Mouse (Mus musculus) CD4-positive, CD25-positive, alpha-beta regulatory T cell (primary cell): ENCODE data around the gene Tmem223. TPM values are rescaled to one million over a fixed set of nuclear protein-coding genes. Genes with fewer than 3 reads are reported as not detected.

Experiments
- polyA plus RNA-seq: library from polyadenylated mRNA; unstranded; fragments of 100-300 nt; shearing (Covaris generic); gene quantifications from one replicate; pipeline ENCODE4 v1.2.1, GENCODE M21; 2017

The Tmem223 gene
- polyA plus RNA-seq, result 104 TPM

DNA sequence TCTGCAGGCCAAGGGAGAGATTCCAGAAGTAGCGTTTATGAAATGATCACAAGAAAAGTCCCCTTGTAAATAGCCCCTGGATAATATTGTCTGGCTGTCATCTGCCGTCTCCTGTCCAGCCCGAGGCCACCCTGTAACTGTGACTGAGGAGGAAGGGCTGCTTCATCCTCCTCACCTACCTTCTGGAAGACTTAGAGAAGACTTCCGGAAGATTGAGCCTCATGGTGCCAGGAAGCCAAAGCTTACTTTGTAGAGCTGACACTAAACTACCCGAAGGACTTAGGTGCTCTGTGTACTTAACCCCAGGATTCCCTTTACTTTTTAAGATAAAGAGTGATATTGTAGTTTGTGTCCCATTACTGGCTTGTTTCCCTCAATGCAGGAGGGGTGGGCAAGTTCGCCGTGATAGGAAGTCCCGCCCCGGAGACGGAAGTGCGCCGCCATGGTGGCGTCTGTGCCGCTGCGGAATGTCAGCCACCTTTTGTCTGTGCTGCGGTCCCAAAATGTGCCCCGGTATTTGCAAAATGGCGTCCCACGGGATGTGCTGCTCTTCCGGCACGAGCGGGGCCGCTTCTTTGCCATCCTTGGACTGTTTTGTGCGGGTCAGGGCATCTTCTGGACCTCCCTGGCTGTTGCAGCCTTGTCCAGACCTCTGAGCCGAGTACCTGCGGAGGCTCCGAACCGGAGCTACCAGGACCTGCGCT lies at the start of gene Tmem223:
Gene Tmem223 (plus strand): TSS at position 430 of the 704 bp plus-strand sequence.

GRCm38 (mm10) chr19:8722907-8723573 lies 47.8 kb upstream of the Tmem223 start, which contains the start of gene Slc3a2:
Gene Slc3a2 (minus strand): TSS chr19:8723369.

DNA sequence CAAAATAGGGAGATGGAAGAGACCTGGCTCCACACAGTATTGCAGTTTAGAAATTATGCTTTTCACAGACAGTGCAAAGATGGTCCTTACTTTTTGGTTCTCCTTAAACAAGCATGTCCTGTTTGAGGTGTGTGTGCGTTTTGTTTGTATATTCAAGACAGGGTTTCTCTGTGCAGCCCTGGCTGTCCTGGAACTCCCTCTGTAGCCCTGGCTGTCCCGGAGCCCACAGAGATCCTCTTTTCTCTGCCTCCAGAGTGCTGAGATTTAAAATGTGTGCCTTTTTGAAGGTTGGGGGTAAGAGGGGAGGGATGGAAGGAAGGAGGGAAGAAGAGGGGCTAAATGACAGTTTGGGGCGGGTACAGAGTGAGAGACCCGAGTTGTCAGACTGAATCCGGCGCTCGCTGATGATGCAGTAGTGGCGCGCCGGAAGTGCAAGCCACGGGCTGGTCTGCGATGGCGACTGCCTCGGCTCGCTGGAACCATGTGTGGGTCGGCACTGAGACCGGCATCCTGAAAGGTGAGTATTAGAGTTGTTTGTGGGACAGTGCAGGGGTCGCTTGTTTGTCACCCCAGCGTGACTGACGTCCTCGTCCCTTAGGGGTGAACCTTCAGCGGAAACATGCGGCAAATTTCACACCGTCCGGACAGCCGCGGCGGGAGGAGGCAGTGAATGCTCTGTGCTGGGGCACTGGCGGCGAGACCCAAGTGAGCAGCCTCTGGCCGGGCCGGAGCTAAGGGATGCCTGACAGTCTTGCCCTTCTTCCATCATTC lies 35.2 kb upstream of the Tmem223 start, which contains the start of gene Wdr74:
Gene Wdr74 (plus strand): TSS at position 439 of the 771 bp plus-strand sequence.

DNA sequence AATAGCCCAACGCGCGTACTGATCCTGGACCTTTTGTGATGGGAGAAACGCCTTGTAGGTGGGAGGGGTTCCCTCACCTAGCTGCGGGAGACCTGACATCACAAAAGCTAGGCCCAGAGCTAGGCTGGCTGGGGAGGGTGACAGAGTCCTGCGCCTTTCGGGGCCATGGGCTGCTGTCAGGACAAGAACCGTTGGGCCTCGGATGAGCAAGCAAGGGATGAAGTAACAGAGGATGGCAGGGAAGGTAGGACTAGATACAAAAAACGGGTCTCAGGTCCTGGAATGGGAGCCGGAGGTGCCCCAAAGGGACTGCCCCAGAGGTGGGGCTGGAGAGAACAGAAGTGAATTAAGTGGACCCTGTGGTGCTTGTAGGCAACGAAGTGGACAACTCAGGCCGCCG lies 30.2 kb upstream of the Tmem223 start, which contains the start of gene 1700092M07Rik:
Gene 1700092M07Rik (plus strand): TSS at position 116 of the 400 bp plus-strand sequence.

GRCm38 (mm10) chr19:8741243-8741869 lies 29.4 kb upstream of the Tmem223 start, which contains the start of gene Stx5a:
Gene Stx5a (plus strand): TSS chr19:8741413.

DNA sequence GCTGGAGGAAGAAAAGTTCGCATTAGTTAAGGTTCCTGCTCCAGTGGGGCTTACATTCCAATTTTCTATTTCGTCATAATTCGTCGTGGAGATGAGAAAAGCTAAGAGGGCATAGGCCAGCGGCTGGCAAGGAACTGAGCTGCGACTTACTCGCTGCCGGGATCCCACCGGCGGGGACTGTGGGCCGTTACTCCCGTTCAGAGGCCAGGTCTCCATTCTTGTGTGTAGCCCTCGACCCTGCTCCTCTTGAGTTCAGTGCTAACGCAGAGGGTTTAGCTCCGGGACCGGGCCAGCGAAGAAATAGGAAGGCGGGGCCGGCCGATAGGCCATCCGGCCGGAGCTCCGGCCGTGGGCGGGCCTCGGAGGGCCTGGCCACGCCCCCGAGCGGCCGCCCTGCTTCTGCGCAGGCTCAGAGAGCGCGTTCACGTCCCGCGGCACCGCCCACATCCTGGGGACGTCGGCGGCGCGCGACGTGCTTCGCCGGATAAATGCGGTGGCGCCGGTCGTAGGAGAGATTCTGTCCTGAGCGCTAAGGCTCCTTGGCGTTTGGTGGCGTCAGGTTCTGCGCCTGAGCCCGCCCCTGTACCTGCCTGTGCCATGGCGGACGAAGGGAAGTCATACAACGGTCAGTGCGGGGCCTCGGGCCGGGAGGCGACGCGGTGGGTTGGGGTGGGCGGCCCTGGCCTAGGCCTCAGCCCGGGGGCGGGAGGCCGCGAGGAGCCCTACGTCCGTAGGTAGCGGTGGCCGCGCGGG lies 14.0 kb upstream of the Tmem223 start, which contains the start of gene Nxf1:
Gene Nxf1 (plus strand): TSS at position 439 of the 753 bp plus-strand sequence.

GRCm38 (mm10) chr19:8774086-8774835 lies 3.5 kb downstream of the Tmem223 start, which contains the start of gene Tmem179b:
Gene Tmem179b (minus strand): TSS chr19:8774467.

GRCm38 (mm10) chr19:8786008-8786781 lies 15.4 kb downstream of the Tmem223 start, which contains the start of gene Taf6l:
Gene Taf6l (minus strand): TSS chr19:8786417.

DNA sequence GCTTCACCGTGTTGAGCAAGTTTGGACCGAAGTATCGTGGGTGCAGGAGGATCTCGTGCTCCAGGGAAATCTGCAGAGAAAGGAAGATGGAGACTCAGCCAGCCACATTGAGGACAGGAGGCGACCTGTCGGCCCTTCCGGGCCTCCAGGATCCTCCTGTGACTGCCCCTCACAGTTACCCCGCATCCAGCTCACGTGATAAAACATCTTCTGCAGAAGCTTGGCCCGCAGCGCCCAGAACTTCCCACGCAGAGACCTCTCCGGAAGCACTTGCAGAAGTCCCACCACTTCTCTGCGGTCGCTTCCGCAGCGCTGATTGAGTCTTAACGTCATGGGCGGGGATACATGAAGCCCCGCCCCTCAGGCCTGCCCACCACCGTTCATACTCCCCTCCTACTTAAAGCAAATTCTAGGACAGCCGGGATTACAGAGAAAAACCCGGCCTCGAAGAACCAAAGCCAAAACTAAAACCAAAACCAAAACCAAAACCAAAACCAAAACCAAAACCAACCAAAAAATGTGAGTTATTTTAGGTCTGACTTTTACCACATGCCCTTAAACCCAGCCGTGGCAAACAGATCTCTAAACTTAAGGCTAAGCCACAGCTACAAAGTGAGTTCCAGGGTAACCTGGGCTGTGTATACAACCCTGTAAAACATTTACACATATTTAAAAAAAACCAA lies 27.6 kb downstream of the Tmem223 start, which contains the start of gene Polr2g:
Gene Polr2g (minus strand): TSS at position 314 of the 683 bp plus-strand sequence.

DNA sequence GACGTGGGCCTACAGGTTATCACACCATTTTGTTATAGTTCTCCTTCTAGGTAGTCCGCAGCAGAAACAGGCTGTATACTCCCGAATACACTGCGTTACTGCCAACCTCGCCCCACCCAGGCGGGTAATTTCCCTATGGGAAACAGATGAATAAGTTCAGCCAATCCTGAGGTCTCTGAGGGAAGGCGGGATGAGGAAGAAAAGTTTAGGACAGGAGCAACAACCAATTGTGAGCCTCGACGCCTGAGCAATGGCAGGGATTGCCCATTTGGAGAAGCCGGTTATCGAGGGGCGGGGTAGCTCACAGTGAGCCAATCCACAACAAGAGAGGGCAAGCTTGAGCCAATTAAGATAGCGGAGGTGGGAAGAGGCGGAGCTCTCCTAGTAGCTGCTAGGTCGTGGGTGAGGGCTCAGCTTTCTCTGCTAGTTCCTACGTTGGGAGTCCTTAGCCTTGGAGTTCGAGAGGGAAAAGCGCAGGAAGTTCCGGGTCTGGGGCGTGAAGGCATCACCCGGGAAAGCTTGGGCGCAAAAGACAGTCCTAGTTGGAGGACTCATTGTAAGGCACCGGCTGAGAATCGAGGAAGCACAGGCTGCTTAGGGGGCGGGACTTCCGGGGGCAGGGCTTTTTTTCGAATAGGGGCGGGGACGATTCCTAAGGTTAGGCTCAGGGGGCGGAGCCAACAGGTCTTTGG lies 31.5 kb downstream of the Tmem223 start, which contains the start of gene Zbtb3:
Gene Zbtb3 (plus strand): TSS at position 426 of the 692 bp plus-strand sequence.

GRCm38 (mm10) chr19:8818801-8819595 lies 48.2 kb downstream of the Tmem223 start, which contains the start of gene Ttc9c:
Gene Ttc9c (minus strand): TSS chr19:8819333.

GRCm38 (mm10) chr19:8819596-8820423 lies 49.0 kb downstream of the Tmem223 start, which contains the start of gene Hnrnpul2:
Gene Hnrnpul2 (plus strand): TSS chr19:8820010.

